ENCODE assay signal across 1 mouse cellular context in the genomic region with DNA sequence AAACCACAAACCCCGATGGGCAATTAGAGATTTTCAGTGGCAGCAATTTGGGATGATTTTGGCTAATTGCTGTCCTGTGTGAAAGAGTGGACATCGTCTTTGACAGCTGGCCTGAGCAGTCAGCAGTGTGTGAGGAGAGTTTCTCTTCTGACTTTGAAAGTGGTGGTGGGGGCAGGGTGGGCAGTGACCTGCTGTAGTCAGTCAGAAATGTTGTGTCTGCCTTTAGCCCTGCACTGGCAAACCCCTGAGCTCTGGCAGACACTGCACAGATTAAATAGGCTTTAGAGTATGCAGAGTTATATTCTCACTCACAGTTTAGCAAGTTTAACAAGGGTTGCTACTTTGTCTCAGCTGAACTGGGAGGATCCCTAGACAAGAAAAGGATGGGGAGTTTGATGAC.
TF ChIP-seq lines count a peak whose summit lies in the region.

No protein-coding gene starts in this region.

TF ChIP-seq in CH12.LX, 34 proteins besides CTCF, POLR2A, EP300 and RAD21 (continued from another document):
- peak; percentile 9; the same call in 1 of the 2 replicates for TF ChIP-seq MYC (IDR thresholded peaks at IDR 0.05; ENCODE audit: low read depth, low read length)
- 0 out of 2 replicates have a peak, but pooled peaks have one; percentile 18 for TF ChIP-seq ELF1 (IDR thresholded peaks at IDR 0.05; ENCODE audit: low read depth, low read length)
- TF ChIP-seq MAX (IDR thresholded peaks at IDR 0.05; ENCODE audit: low read length), result no peak
